Mouse (Mus musculus) heart, adult 2 months (tissue): Measurements from ENCODE around the gene Sec14l3. TPM values are rescaled to one million over a fixed set of nuclear protein-coding genes. Genes with fewer than 3 reads are reported as not detected.
"Not testable (repeated sequence)": the region's sequence is repeated elsewhere in the genome, so short reads cannot be mapped to it uniquely, and the experiment has no call there.

Source experiments
- DNase-seq, 2 experiments: peaks; one replicate each; pipeline ENCODE4 v3.0.0; 2021
- H3K27ac ChIP-seq: fragments of 200-600 bp; 2 replicates; pipeline ENCODE4 v1.8.1; 2022
- H3K27me3 ChIP-seq: fragments of 200-500 bp; 2 replicates; pipeline ENCODE4 v1.6.1; 2012; ENCODE audit warnings: mild to moderate bottlenecking, low read length, inconsistent platforms, mixed read lengths; ENCODE audit not compliant: control insufficient read depth, insufficient read depth
- H3K36me3 ChIP-seq: fragments of 200-500 bp; 2 replicates; pipeline ENCODE4 v1.6.1; 2012; ENCODE audit warnings: low read length, inconsistent platforms; ENCODE audit not compliant: control insufficient read depth, insufficient read depth
- H3K4me1 ChIP-seq: fragments of 200-500 bp; 2 replicates; pipeline ENCODE4 v1.6.1; 2011; ENCODE audit warnings: low read length; ENCODE audit not compliant: control insufficient read depth, insufficient read depth
- H3K4me3 ChIP-seq: fragments of 200-600 bp; 2 replicates; pipeline ENCODE4 v1.8.1; 2022
- H3K79me2 ChIP-seq: fragments of 200-500 bp; replicated peaks from 2 replicates; pipeline ENCODE4 v1.6.1; 2012; ENCODE audit warnings: mild to moderate bottlenecking, inconsistent platforms, low read length, moderate library complexity, mixed read lengths; ENCODE audit not compliant: control insufficient read depth, insufficient read depth
- H3K9ac ChIP-seq: fragments of 200-500 bp; 2 replicates; pipeline ENCODE4 v1.6.1; 2012; ENCODE audit warnings: low read depth, mild to moderate bottlenecking, control low read depth, inconsistent platforms, low read length, mixed read lengths
- CTCF ChIP-seq: fragments of 200-600 bp; IDR thresholded peaks from 2 replicates; pipeline ENCODE4 v1.8.1; 2022; ENCODE audit warnings: antibody characterized with exemption, mild to moderate bottlenecking, moderate library complexity
- EP300 ChIP-seq: fragments of 200-500 bp; IDR thresholded peaks from 2 replicates; pipeline ENCODE4 v1.6.1; 2011; ENCODE audit warnings: low read depth, low read length, control low read depth; ENCODE audit not compliant: insufficient read depth
- POLR2A ChIP-seq: fragments of 200-500 bp; IDR thresholded peaks from 2 replicates; pipeline ENCODE4 v1.6.1; 2011; ENCODE audit warnings: mild to moderate bottlenecking, low read depth, low read length, control low read depth; ENCODE audit not compliant: insufficient read depth
- WGBS: fragments of 180-500 bp; shearing (Covaris S2); methylation state at CpG from one replicate; pipeline ENCODE4 v1.1.7; 2018; 5-methylcytosine and 5-hydroxymethylcytosine counted together
- intact Hi-C: fragments of 180-260 bp; cut with DNase I; formaldehyde crosslinking; loops from one replicate; pipeline ENCODE4 v1.15.1; 2025
- polyA plus RNA-seq: library from polyadenylated mRNA; depleted of rRNA; stranded (reverse); fragments of >200 nt; gene quantifications from 2 replicates; pipeline ENCODE4 v1.2.3, GENCODE M21; 2012
- total RNA-seq, 2 experiments: library from RNA; stranded (reverse); gene quantifications; 2 replicates each; pipeline ENCODE4 v1.2.3; 2021

Gene Sec14l3
- total and polyA plus RNA-seq, 3 experiments, result 15.0 TPM; not detected in 2

DNA sequence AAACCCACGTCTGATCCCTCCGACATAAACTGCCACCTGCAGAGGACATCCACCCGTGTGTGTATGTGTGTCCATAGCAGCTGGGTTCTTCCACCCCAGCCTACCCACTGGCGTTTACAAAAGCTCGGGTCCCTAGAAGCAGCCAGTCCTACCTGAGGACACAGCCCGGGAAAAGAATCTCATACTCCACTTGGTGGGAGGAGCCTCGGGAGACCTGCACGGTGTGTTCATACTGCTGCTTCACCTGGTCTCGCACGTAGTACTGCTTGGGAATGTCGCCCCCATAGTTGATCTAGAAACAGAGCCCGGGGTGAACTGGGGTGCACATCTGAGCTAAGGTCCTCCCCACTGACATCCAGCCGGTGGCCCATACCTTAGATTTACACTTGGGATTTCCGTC is 38.9 kb downstream of the Sec14l3 start:
- 82% methylated on average over 14 of the region's 14 CpGs for WGBS
- Histone ChIP-seq H3K9ac (no peak overlapping the region), H3K4me3 (no peak overlapping the region), H3K36me3 (no peaks in the 10 kb centered on the region), H3K27me3 (no peaks in the 10 kb centered on the region), H3K79me2 (no peaks in the 10 kb centered on the region), H3K27ac (no peak overlapping the region), H3K4me1 (no peaks in the 10 kb centered on the region)
- intact Hi-C loops, result no loop called here
- no peak for TF ChIP-seq POLR2A
- no peak for DNase-seq

DNA sequence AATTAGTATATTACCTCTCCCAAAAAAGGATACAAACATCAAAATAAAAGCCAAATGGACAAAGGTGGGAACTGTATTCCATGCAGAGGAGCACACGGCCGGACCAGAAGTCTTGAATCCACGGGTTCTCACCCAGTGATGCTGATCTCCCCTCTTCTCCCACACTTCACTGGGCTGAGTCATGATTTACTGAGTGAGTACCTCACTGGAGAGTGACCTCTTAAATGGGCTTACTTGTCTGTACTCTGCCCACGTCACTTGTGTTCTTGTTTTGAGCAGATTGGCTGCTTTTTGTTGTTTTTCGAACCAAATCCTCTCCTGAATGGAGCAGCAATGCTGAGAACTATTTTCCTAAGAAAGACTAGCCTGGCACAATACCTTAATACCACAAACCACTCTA is 40.3 kb downstream of the Sec14l3 start:
- no peaks in the 10 kb centered on the region for H3K79me2 ChIP-seq
- H3K27ac ChIP-seq, result no peak overlapping the region
- no peak overlapping the region for H3K4me3 ChIP-seq
- H3K27me3 ChIP-seq, result no peaks in the 10 kb centered on the region
- TF ChIP-seq POLR2A, result no peak
- no peak for TF ChIP-seq EP300
- TF ChIP-seq CTCF, result no peak
- 88% methylated on average over 5 of the region's 5 CpGs for WGBS
- no peaks in the 10 kb centered on the region for H3K36me3 ChIP-seq
- no peak for DNase-seq
- intact Hi-C loops, result no loop called here
- no peak overlapping the region for H3K9ac ChIP-seq
- no peaks in the 10 kb centered on the region for H3K4me1 ChIP-seq

DNA sequence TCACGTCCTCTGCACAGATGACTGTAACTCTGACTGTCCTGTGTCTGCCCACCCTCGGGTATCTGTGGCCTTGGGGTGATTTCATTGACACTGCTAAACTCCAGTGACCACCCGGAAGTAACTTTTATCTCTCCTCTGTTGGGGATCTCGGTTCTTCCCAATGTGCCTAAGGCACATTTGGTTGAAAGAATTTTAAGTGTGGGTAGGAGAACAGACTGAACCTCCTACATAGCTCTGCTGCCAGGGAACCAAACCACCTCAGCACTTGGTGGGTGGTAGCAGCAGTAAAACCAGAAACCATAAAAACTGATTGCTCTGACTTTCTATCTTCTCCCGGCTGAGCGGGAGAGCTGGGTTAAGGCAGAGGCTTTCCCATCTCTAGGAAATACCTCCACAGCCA is 40.8 kb downstream of the Sec14l3 start:
- Histone ChIP-seq H3K9ac (no peak overlapping the region), H3K4me3 (no peak overlapping the region), H3K79me2 (no peaks in the 10 kb centered on the region), H3K4me1 (no peaks in the 10 kb centered on the region), H3K27ac (no peak overlapping the region), H3K36me3 (no peaks in the 10 kb centered on the region), H3K27me3 (no peaks in the 10 kb centered on the region)
- intact Hi-C loops, result no loop called here
- no peak for TF ChIP-seq CTCF
- no peak for TF ChIP-seq POLR2A
- TF ChIP-seq EP300, result no peak
- DNase-seq, result no peak
- WGBS, result 64% methylated on average over 6 of the region's 6 CpGs

DNA sequence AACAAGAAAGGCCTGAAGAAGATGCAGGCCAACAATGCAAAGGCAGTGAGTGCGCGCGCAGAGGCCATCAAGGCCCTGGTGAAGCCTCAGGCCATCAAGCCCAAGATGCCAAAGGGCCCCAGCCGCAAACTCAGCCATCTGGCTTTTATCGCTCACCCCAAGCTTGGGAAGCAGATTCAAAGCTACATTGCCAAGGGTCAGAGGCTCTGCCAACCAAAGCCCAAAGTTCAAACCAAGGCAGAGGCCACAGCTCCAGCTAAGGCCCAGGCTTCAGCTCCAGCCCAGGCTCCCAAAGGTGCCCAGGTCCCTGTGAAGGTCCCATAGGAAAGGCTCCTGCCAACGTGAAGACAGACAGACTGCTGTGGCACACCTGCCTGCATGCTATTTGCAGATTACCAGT is 43.3 kb downstream of the Sec14l3 start:
- WGBS, result 91% methylated on average over 6 of the region's 6 CpGs
- H3K4me1 ChIP-seq, H3K27ac ChIP-seq, H3K79me2 ChIP-seq, H3K27me3 ChIP-seq, intact Hi-C loops, H3K9ac ChIP-seq, H3K36me3 ChIP-seq, H3K4me3 ChIP-seq, DNase-seq: not testable (repeated sequence)

DNA sequence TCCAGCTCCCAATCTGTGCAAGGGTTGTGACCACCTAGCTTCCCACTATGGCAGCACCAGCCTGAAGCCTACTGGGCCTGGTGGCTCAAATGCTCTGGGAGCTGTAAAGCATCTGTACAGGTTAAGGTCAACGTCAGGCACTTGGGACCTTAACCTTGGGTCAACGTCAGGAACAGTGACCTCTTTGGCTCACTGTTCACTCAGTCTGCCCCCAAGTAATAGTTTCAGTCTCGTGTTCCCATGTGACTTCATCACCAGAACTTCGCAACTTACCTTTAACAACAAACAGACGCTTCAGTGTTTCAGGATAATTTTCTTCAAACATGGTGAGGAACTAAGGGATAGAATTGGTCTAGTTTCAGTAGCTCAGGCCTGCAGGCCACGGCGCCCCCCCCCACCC is 44.0 kb downstream of the Sec14l3 start:
- Histone ChIP-seq H3K27me3 (no peaks in the 10 kb centered on the region), H3K9ac (no peak overlapping the region), H3K4me1 (no peaks in the 10 kb centered on the region), H3K36me3 (no peaks in the 10 kb centered on the region), H3K27ac (no peak overlapping the region), H3K4me3 (no peak overlapping the region), H3K79me2 (no peaks in the 10 kb centered on the region)
- intact Hi-C loops, result no loop called here
- 80% methylated on average over 7 of the region's 7 CpGs for WGBS
- DNase-seq, result no peak
- TF ChIP-seq EP300 (no peak), CTCF (no peak), POLR2A (no peak)

DNA sequence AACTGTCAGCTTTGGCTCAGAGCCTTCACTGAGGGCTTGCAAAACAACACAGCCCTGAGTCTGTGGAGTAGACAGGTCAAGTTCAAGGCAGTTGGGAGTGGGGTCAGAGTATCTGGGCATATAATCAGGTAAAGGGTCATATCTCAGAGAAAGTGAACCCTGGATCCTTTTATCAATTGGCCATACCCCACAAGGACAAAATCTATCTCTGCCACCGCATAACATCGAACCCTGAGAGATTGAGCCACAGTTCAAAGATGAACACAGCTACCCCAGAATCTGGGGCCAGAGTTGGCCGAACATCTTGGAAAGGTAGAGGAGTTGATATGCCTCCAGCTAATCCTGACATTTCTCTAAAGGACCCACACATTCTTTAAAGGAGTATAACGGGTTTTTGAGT is 47.4 kb downstream of the Sec14l3 start:
- intact Hi-C loops, result no loop called here
- Histone ChIP-seq H3K36me3 (no peaks in the 10 kb centered on the region), H3K27ac (no peak overlapping the region), H3K4me3 (no peak overlapping the region), H3K79me2 (no peaks in the 10 kb centered on the region), H3K27me3 (no peaks in the 10 kb centered on the region), H3K9ac (no peak overlapping the region), H3K4me1 (peaks cover 3% of the 10 kb centered on the region)
- no peak for DNase-seq
- TF ChIP-seq EP300 (no peak), POLR2A (no peak), CTCF (no peak)
- 88% methylated on average over 4 of the region's 4 CpGs for WGBS

DNA sequence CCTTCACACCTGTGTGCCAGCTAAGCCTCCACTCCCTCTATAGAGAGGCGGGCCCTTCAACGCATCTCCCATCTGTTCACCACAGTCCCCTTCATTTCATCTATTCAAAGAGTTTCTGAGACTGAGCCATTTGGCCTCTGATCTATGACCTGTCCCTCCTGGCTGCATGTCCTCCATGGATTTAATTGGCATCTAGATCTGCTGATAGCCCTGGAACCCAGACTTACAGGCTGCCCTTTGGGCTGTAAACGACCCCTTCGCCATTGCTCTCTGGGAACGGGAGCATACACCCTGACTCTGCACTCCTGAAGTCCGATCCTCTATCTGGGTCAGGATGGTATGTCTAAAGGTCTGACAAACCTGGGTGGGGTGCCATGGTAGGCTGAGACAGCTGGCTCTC is 48.2 kb downstream of the Sec14l3 start:
- Histone ChIP-seq H3K79me2 (no peaks in the 10 kb centered on the region), H3K4me1 (peaks cover 8% of the 10 kb centered on the region), H3K27ac (no peak overlapping the region), H3K9ac (no peak overlapping the region), H3K27me3 (no peaks in the 10 kb centered on the region), H3K4me3 (no peak overlapping the region), H3K36me3 (no peaks in the 10 kb centered on the region)
- 92% methylated on average over 6 of the region's 6 CpGs for WGBS
- DNase-seq, result no peak
- intact Hi-C loops, result no loop called here
- TF ChIP-seq POLR2A, result no peak
- no peak for TF ChIP-seq CTCF
- no peak for TF ChIP-seq EP300
